In the genomic region with DNA sequence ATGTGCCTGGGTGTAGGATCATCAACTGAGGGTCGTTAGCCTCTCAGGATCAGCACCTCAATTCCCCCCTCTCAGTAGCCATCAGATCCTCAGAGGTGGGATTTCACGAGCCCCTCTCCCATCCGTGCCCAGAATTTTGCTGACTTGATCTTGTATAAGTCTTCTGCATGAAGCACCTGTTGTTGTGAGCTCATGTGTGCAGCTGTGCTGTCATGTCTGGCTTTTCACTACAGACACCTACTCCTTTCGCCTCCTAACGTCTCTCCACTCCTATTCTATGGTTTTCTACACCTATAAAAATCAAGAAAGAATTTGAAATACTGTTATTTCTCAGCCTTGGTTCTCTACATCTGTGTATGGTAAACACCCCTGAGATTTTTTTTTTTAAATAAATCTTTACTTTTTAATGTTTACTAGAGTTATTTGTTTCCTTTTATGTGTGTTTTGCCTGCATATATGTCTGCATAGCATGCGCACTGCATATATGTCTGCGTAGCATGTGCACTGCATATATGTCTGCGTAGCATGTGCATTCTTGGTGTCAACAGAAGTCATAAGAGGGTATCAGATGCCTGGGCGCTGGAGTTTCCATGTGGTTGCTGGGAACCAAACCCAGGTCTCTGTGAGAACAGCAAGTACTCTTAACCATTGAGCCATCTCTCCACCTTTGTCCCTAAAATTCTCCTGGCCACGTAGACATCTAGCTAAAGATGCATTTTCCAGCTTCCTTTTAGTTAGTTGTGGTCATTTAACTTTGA, we compare ENCODE assay signal across 25 mouse cellular contexts.
"Had no signal": no experiment of that assay in that cellular context is flagged by ENCODE, and none has a peak within 500 bp of the region (broad histone marks: within the 10 kb centered on the region; RNA-seq: fewer than 3 reads in every experiment).

No protein-coding gene starts in this region.

- H3K4me2 ChIP-seq: heart, embryonic 11.5 days; heart, embryonic 13.5 days; heart, embryonic 15.5 days; hindbrain, embryonic 13.5 days; hindbrain, embryonic 15.5 days; kidney, embryonic 15.5 days; limb, embryonic 13.5 days; limb, embryonic 15.5 days; liver, embryonic 12.5 days had no signal

- H3K27me3 ChIP-seq: heart, embryonic 13.5 days; heart, embryonic 15.5 days; hindbrain, embryonic 13.5 days; hindbrain, embryonic 15.5 days; kidney, embryonic 15.5 days; limb, embryonic 13.5 days; limb, embryonic 15.5 days; liver, embryonic 12.5 days had no signal

- DNase-seq: gastrocnemius, postnatal 14 days; gastrocnemius, postnatal 36 days; heart, adult 18-20 months; heart, postnatal 14 days; heart, postnatal 36 days; kidney, adult 11 months; kidney, adult 2 months; kidney, adult 9 months; kidney, postnatal 14 days; kidney, postnatal 36 days; layer of hippocampus, adult 9-11 months; layer of hippocampus, postnatal 36 days; left cerebral cortex, postnatal 4 days had no signal

- H3K36me3 ChIP-seq: heart, embryonic 13.5 days; heart, embryonic 15.5 days; hindbrain, embryonic 13.5 days; hindbrain, embryonic 15.5 days; kidney, embryonic 15.5 days; limb, embryonic 13.5 days; limb, embryonic 15.5 days; liver, embryonic 12.5 days had no signal

- H3K27ac ChIP-seq: heart, embryonic 13.5 days; heart, embryonic 15.5 days; hindbrain, embryonic 13.5 days; hindbrain, embryonic 15.5 days; hindbrain, postnatal 0 days; kidney, embryonic 15.5 days; kidney, postnatal 0 days; limb, embryonic 13.5 days; limb, embryonic 15.5 days; liver, embryonic 12.5 days had no signal

- H3K4me3 ChIP-seq: heart, embryonic 13.5 days; heart, embryonic 15.5 days; hindbrain, embryonic 13.5 days; hindbrain, embryonic 15.5 days; kidney, embryonic 15.5 days; limb, embryonic 13.5 days; limb, embryonic 15.5 days; liver, embryonic 12.5 days had no signal

- H3K4me1 ChIP-seq: heart, embryonic 13.5 days; heart, embryonic 15.5 days; hindbrain, embryonic 13.5 days; hindbrain, embryonic 15.5 days; kidney, embryonic 15.5 days; limb, embryonic 13.5 days; limb, embryonic 15.5 days; liver, embryonic 12.5 days had no signal

- H3K9me3 ChIP-seq: heart, embryonic 15.5 days; hindbrain, embryonic 13.5 days; hindbrain, embryonic 15.5 days; kidney, embryonic 15.5 days; limb, embryonic 13.5 days; limb, embryonic 15.5 days had no signal

- H3K9ac ChIP-seq: heart, embryonic 13.5 days; heart, embryonic 15.5 days; hindbrain, embryonic 13.5 days; hindbrain, embryonic 15.5 days; kidney, embryonic 15.5 days; limb, embryonic 13.5 days; limb, embryonic 15.5 days; liver, embryonic 12.5 days had no signal

- ATAC-seq: hindbrain, postnatal 0 days; intestine, embryonic 16.5 days; liver, embryonic 12.5 days had no signal
